8 mouse cellular contexts compared by ENCODE assay signal in the genomic region with DNA sequence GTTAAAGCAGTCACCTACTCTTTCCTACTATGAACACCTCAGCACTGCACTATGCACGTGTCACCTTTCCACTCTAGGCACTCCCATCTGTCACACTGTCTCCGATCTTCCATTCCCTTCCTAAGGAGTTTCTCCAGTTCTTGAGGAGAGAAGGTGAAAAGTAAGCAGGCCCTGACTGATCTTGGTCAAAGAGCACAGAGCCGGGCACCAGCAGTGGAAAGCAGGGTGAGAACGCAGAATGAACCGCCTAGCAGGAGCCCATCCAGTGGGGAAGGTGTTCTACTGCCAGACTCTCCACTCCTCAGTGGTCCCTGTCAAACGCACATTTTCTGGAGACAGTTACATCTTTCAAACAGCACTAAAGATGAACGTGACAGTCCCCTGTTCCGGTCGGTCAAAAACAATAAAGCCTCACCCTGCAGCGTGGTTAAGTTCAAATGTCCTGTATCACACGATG. TPM values are rescaled to one million over a fixed set of nuclear protein-coding genes. Genes with fewer than 3 reads are reported as not detected.
A peak's percentile ranks its signal among the peaks of the same experiment; 100 is the strongest.
DNase-seq lines count a peak whose midpoint lies in the region; ATAC-seq and TF ChIP-seq lines count a peak whose summit lies in the region.

No protein-coding gene starts in this region.

- peaks cover 0 to 7% of the 10 kb centered on the region in 2 experiments; a peak in 2 of 4 replicates for H3K4me1 ChIP-seq in ES-E14 (ENCODE audit: control insufficient read depth in 2 of 2, insufficient read depth in 2 of 2, low read length in 2 of 2, poor library complexity in 1 of 2)
- H3K4me1 ChIP-seq in heart, postnatal 0 days (ENCODE audit: control insufficient read depth, insufficient read depth) = peaks cover 33% of the 10 kb centered on the region
- H3K4me1 ChIP-seq in limb, embryonic 15.5 days = peaks cover 24% of the 10 kb centered on the region
- peaks cover 7% of the 10 kb centered on the region; the same call in 1 of the 2 replicates for H3K4me1 ChIP-seq in stomach, embryonic 15.5 days

- H3K27me3 ChIP-seq in heart, postnatal 0 days (ENCODE audit: control insufficient read depth, insufficient read depth, low read length) = no peaks in the 10 kb centered on the region
- no peaks in the 10 kb centered on the region for H3K27me3 ChIP-seq in limb, embryonic 15.5 days
- no peaks in the 10 kb centered on the region for H3K27me3 ChIP-seq in stomach, embryonic 15.5 days (replicated peaks)

- intact Hi-C loops in gastrocnemius, adult 2 months (cut with DNase I) = no loop called here
- intact Hi-C loops in gastrocnemius, postnatal 14 days (cut with DNase I; ENCODE audit: low total_unique reads) = no loop called here

- ATAC-seq in heart, postnatal 0 days (ENCODE audit: insufficient read depth, low read depth) = no peak
- no peak for ATAC-seq in limb, embryonic 15.5 days (ENCODE audit: insufficient number of reproducible peaks, low FRiP score, low TSS enrichment, low read depth)
- no peak for ATAC-seq in stomach, embryonic 15.5 days (ENCODE audit: insufficient read depth, low FRiP score, low read depth)

- H3K36me3 ChIP-seq in ES-E14 (ENCODE audit: control insufficient read depth, insufficient read depth, low read length, poor library complexity, severe bottlenecking) = no peaks in the 10 kb centered on the region; the same call in 1 of the 2 replicates
- H3K36me3 ChIP-seq in heart, postnatal 0 days (replicated peaks; ENCODE audit: control insufficient read depth, insufficient read depth, low read length) = no peaks in the 10 kb centered on the region
- no peaks in the 10 kb centered on the region for H3K36me3 ChIP-seq in limb, embryonic 15.5 days
- no peaks in the 10 kb centered on the region for H3K36me3 ChIP-seq in stomach, embryonic 15.5 days

- H3K9ac ChIP-seq in ES-E14 (ENCODE audit: insufficient read depth, low read depth, low read length, poor library complexity, severe bottlenecking) = peak overlapping the region; percentile 97
- H3K9ac ChIP-seq in heart, postnatal 0 days (replicated peaks; ENCODE audit: low read depth, low read length) = peak overlapping the region; percentile 99
- H3K9ac ChIP-seq in limb, embryonic 15.5 days = peak overlapping the region; percentile 93
- H3K9ac ChIP-seq in stomach, embryonic 15.5 days = peak overlapping the region; percentile 86; the same call in 1 of the 2 replicates

- in situ Hi-C loops in ES-E14 (cut with MboI; ENCODE audit: low sequenced_read_pairs in 2 of 2, unreplicated experiment in 2 of 2) = no loop called here

- TF ChIP-seq CTCF in gastrocnemius, adult 2 months (IDR thresholded peaks at IDR 0.05) = no peak
- no peak for TF ChIP-seq CTCF in heart, postnatal 0 days (IDR thresholded peaks at IDR 0.05; ENCODE audit: low read depth)

- DNase-seq in gastrocnemius, adult 2 months = peak; percentile 26
- no peak for DNase-seq in gastrocnemius, postnatal 14 days
- no peak for DNase-seq in ES-E14 (ENCODE audit: low read depth, low spot score)
- no peak for DNase-seq in heart, postnatal 0 days (ENCODE audit: low spot score)
- no peak for DNase-seq in right cerebral cortex, adult 2 months (ENCODE audit: low spot score in 2 of 2)
- no peak for DNase-seq in ovary, postnatal 14 days (ENCODE audit: low spot score)

- TF ChIP-seq EP300 in heart, postnatal 0 days (IDR thresholded peaks at IDR 0.05; ENCODE audit: low read depth) = no peak

- 5% methylated on average over 11 of the region's 11 CpGs for WGBS in heart, postnatal 0 days
- 14% methylated on average over 11 of the region's 11 CpGs for WGBS in limb, embryonic 15.5 days
- 9% methylated on average over 11 of the region's 11 CpGs for WGBS in stomach, embryonic 15.5 days

- peak overlapping the region; percentile 85 for H3K4me3 ChIP-seq in gastrocnemius, adult 2 months
- H3K4me3 ChIP-seq in ES-E14 (ENCODE audit: insufficient read depth in 1 of 2, low read depth in 1 of 2, low read length in 2 of 2, poor library complexity in 1 of 2, severe bottlenecking in 1 of 2) = peak overlapping the region; percentile 94 to 99
- peak overlapping the region; percentile 94 for H3K4me3 ChIP-seq in heart, postnatal 0 days (ENCODE audit: low read depth, low read length)
- H3K4me3 ChIP-seq in limb, embryonic 15.5 days = peak overlapping the region; percentile 96
- H3K4me3 ChIP-seq in stomach, embryonic 15.5 days (replicated peaks) = peak overlapping the region; percentile 94

- H3K27ac ChIP-seq in gastrocnemius, adult 2 months = peak overlapping the region; percentile 100
- H3K27ac ChIP-seq in ES-E14 (ENCODE audit: insufficient read depth, low read depth, low read length, poor library complexity, severe bottlenecking) = no peak overlapping the region
- peak overlapping the region; percentile 100 for H3K27ac ChIP-seq in heart, postnatal 0 days (ENCODE audit: low read depth)
- peak overlapping the region; percentile 99 for H3K27ac ChIP-seq in limb, embryonic 15.5 days
- H3K27ac ChIP-seq in stomach, embryonic 15.5 days = peak overlapping the region; percentile 100; the same call in 1 of the 2 replicates

- H3K4me2 ChIP-seq in heart, postnatal 0 days (ENCODE audit: low read depth, low read length) = peak overlapping the region; percentile 86
- H3K4me2 ChIP-seq in limb, embryonic 15.5 days = peak overlapping the region; percentile 67
- H3K4me2 ChIP-seq in stomach, embryonic 15.5 days = peak overlapping the region; percentile 83

- H3K9me3 ChIP-seq in ES-E14 (ENCODE audit: control insufficient read depth, insufficient read depth, low read depth, low read length) = no peaks in the 10 kb centered on the region
- H3K9me3 ChIP-seq in heart, postnatal 0 days (replicated peaks; ENCODE audit: control insufficient read depth, low read length) = no peaks in the 10 kb centered on the region
- no peaks in the 10 kb centered on the region for H3K9me3 ChIP-seq in limb, embryonic 15.5 days
- no peaks in the 10 kb centered on the region for H3K9me3 ChIP-seq in stomach, embryonic 15.5 days

TF ChIP-seq in ES-E14, 5 proteins besides CTCF, POLR2A, EP300 and RAD21:
- TF ChIP-seq ZC3H11A (IDR thresholded peaks at IDR 0.05; ENCODE audit: borderline replicate concordance, low read depth, low read length) = no peak
- no peak for TF ChIP-seq CHD2 (IDR thresholded peaks at IDR 0.05; ENCODE audit: low read depth, low read length)
- TF ChIP-seq ZNF384 (IDR thresholded peaks at IDR 0.05; ENCODE audit: low read depth, low read length) = no peak
- TF ChIP-seq MAFK (IDR thresholded peaks at IDR 0.05; ENCODE audit: insufficient read depth, low read depth, low read length) = no peak
- no peak for TF ChIP-seq HCFC1 (IDR thresholded peaks at IDR 0.05; ENCODE audit: borderline replicate concordance, insufficient read depth, low read length)

RNA-seq across cellular contexts. Expression of a gene that starts 1.4 kb away (rescaled TPM):
- 10 to 100 TPM; 64.1 to 71.9 TPM for total RNA-seq in gastrocnemius, adult 2 months (2021)
- total RNA-seq in gastrocnemius, postnatal 14 days (2021) = 10 to 100 TPM; 55.8 to 56.5 TPM
- total RNA-seq in ES-E14 (2012; rRNA removed) = 39.7 and 45.6 TPM in 2 replicates
- total RNA-seq in heart, postnatal 0 days (2014; rRNA removed; ENCODE audit: low replicate concordance) = 83.6 and 101 TPM in 2 replicates
- polyA plus RNA-seq in heart, postnatal 0 days (2015; fragmentation: Nextera tagmentation; extraction: Ambion mirVana) = 250 and 253 TPM in 2 replicates
- 216 and 228 TPM in 2 replicates for polyA plus RNA-seq in limb, embryonic 15.5 days (2015; fragmentation: Nextera tagmentation; extraction: Ambion mirVana)
- 240 and 242 TPM in 2 replicates for polyA plus RNA-seq in stomach, embryonic 15.5 days (2015; fragmentation: Nextera tagmentation; extraction: Ambion mirVana)
